Mouse (Mus musculus) cerebellum, adult 2 months (tissue): ENCODE data around the gene Irx3. TPM values are rescaled to one million over a fixed set of nuclear protein-coding genes. Genes with fewer than 3 reads are reported as not detected.

Experiments used
- DNase-seq, 2 experiments: peaks; one replicate each; pipeline ENCODE4 v3.0.0; 2021
- H3K27ac ChIP-seq: fragments of 200-500 bp; 2 replicates; pipeline ENCODE4 v1.5.1; 2012; ENCODE audit warnings: low read length, control low read depth, inconsistent platforms; ENCODE audit not compliant: insufficient read depth
- H3K27me3 ChIP-seq: fragments of 200-500 bp; 2 replicates; pipeline ENCODE4 v1.6.1; 2012; ENCODE audit warnings: inconsistent platforms, mild to moderate bottlenecking, low read length, moderate library complexity; ENCODE audit not compliant: control insufficient read depth, insufficient read depth
- H3K4me1 ChIP-seq: fragments of 200-500 bp; 2 replicates; pipeline ENCODE4 v1.6.1; 2011; ENCODE audit warnings: low read length; ENCODE audit not compliant: control insufficient read depth, insufficient read depth
- H3K4me3 ChIP-seq: fragments of 200-500 bp; replicated peaks from 2 replicates; pipeline ENCODE3; 2011; ENCODE audit warnings: mild to moderate bottlenecking, low read depth, low read length, control low read depth; ENCODE audit not compliant: insufficient read depth
- CTCF ChIP-seq: fragments of 200-500 bp; IDR thresholded peaks from 2 replicates; pipeline ENCODE4 v1.5.1; 2011; ENCODE audit warnings: low read depth, mild to moderate bottlenecking, control low read depth, low read length, moderate library complexity, borderline replicate concordance; ENCODE audit not compliant: insufficient read depth
- POLR2A ChIP-seq: fragments of 200-500 bp; IDR thresholded peaks from 2 replicates; pipeline ENCODE4 v1.6.1; 2011; ENCODE audit warnings: low read length, control low read depth, borderline replicate concordance; ENCODE audit not compliant: insufficient read depth
- WGBS: fragments of 180-500 bp; shearing (Covaris S2); methylation state at CpG from one replicate; pipeline ENCODE4 v1.1.7; 2018; 5-methylcytosine and 5-hydroxymethylcytosine counted together
- polyA plus RNA-seq: library from polyadenylated mRNA; depleted of rRNA; stranded (reverse); fragments of >200 nt; gene quantifications from 2 replicates; pipeline ENCODE4 v1.2.3, GENCODE M21; 2012

The Irx3 gene
- polyA plus RNA-seq, 1 experiment: 8.6 TPM

DNA sequence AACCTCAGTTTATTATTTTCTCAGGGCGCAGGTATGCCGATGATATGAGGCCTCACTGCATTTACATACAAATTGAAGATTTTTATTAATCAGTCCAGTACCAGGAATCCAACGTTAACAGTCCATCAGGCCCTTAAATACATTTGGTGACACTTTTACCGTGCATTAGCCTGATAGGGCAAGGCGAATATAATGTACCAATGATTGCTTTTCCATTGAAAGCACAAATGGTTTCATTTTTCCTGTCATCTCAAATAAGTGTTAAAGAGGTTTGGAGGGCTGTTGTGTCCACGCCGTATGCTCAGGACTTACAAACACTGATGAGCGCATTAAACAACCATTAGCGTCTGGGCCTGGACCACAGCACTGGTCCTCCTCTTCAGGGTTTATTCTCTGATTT, 25.3 kb upstream of the Irx3 start:
- no peaks in the 10 kb centered on the region for H3K27me3 ChIP-seq
- DNase-seq: no peak
- H3K4me3 ChIP-seq: no peak overlapping the region
- 91% methylated on average over 9 of the region's 9 CpGs for WGBS
- TF ChIP-seq POLR2A: no peak
- no peak for TF ChIP-seq CTCF
- no peaks in the 10 kb centered on the region for H3K4me1 ChIP-seq
- H3K27ac ChIP-seq: no peak overlapping the region

DNA sequence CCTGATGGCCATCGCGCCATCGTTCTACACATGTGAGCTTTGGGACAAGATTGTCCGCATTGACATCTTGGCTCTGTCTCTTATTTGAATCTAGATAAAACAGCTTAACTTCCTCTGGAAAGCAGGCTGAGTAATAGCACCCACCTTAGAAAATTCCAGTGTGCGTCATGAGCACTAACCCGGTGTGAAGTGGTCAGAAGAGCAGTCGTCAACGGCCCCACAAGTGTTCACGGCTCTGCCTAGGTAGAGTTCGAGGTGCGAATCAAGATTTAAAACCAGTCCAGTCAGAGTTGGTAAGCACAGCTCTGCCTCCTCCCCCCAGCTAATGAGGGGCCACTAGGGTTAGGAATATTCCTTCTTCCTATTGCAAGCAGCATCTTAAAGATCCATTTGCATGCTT, 21.5 kb upstream of the Irx3 start:
- TF ChIP-seq POLR2A: no peak
- no peak for TF ChIP-seq CTCF
- H3K27ac ChIP-seq: no peak overlapping the region
- H3K27me3 ChIP-seq: no peaks in the 10 kb centered on the region; the same call in 1 of the 2 replicates
- WGBS: 94% methylated on average over 11 of the region's 11 CpGs
- H3K4me1 ChIP-seq: no peaks in the 10 kb centered on the region
- DNase-seq: no peak
- no peak overlapping the region for H3K4me3 ChIP-seq

DNA sequence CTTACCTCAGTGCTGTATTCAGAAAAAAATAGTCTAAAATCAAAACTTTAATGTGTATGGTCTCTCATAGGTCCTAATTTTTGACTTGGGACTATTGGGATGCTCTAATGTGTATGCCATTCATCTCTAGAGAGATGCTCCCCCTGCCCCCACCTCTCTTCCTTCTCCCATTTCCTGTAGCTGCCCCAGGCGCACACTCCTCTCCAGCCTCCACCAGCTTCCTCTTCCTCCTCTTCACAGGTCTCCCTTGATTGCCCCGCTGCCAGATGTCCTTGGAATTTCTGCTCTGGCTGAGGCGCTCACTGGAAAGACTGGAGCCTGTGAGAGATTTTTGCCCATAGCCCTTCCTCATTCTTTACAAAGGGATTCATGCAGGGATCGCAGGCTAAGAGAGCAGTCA, 20.9 kb upstream of the Irx3 start:
- Histone ChIP-seq H3K4me3 (no peak overlapping the region), H3K27ac (no peak overlapping the region), H3K27me3 (no peaks in the 10 kb centered on the region; the same call in 1 of the 2 replicates), H3K4me1 (no peaks in the 10 kb centered on the region)
- no peak for DNase-seq
- TF ChIP-seq POLR2A (no peak), CTCF (no peak)
- 74% methylated on average over 4 of the region's 4 CpGs for WGBS

DNA sequence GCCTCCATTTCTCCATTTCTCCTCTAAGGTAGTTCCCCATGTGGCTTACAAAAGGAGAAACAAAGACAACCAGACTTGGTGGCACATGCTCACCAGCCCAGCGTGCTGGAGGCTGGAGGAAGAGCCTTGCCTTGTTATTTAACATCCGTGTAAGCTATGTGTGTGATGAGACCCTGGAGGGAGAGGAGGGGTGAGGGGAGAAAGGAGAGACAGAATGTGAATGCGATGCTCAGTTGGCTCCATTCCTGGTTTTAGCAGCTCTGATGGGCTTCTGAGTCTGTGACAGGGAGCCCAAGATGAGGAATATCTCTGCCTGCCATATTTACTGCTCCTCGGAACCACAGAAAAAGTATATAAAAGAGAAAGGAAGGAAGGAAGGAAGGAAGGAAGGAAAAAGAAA, 20.1 kb upstream of the Irx3 start:
- no peak overlapping the region for H3K27ac ChIP-seq
- no peak for DNase-seq
- WGBS: 16% methylated on average over 4 of the region's 4 CpGs

DNA sequence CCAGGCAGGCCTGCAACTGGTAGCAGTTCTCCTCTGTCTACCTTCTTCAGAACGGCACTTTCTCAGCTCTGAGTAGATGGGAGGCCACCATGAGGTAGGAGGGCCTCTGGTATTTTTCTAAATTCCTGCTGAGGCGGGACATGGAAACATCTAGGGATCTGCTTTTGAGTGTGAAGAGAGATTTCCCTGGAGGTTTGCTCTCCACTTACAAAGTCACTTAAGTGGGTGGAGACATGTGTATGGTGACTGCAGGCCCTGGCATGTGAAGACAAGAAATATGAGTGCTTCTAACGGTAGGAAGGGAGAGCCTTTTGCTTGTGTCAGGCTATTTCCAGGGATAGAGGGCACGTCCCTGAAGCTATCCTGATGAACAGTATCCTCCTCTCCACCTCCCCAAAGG, 17.9 kb upstream of the Irx3 start:
- Histone ChIP-seq H3K4me3 (no peak overlapping the region), H3K27ac (no peak overlapping the region), H3K27me3 (no peaks in the 10 kb centered on the region; the same call in 1 of the 2 replicates), H3K4me1 (no peaks in the 10 kb centered on the region)
- DNase-seq: no peak
- no peak for TF ChIP-seq CTCF
- no peak for TF ChIP-seq POLR2A
- WGBS: 87% methylated on average over 4 of the region's 4 CpGs

More for the DNA sequence above, 20.1 kb upstream of the Irx3 start:
- no peaks in the 10 kb centered on the region for H3K4me1 ChIP-seq
- no peaks in the 10 kb centered on the region; the same call in 1 of the 2 replicates for H3K27me3 ChIP-seq
- no peak overlapping the region for H3K4me3 ChIP-seq
- no peak for TF ChIP-seq CTCF
- TF ChIP-seq POLR2A: no peak

DNA sequence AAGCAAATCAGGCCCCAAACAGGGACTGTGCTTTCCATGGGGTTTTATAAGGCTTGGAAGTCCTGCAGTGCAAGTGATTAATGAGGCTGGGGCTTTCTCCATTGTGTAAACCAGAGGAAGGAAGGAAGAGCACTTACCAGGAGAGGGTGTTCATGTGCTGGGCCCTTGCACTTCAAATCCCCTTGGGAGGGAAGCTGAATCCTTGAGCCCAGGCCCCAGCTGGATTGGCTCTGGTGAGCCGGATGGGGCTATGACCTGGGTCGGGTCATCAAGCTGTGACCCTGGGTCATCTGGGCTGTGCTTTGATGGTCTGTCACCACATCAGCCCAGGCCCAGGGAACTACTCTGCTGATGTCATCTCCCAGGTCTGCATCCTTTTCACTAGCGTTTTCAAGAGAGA, 16.9 kb upstream of the Irx3 start:
- TF ChIP-seq CTCF (no peak), POLR2A (no peak)
- no peak for DNase-seq
- Histone ChIP-seq H3K4me1 (no peaks in the 10 kb centered on the region), H3K4me3 (no peak overlapping the region), H3K27ac (no peak overlapping the region), H3K27me3 (no peaks in the 10 kb centered on the region; the same call in 1 of the 2 replicates)
- 55% methylated on average over 3 of the region's 3 CpGs for WGBS

DNA sequence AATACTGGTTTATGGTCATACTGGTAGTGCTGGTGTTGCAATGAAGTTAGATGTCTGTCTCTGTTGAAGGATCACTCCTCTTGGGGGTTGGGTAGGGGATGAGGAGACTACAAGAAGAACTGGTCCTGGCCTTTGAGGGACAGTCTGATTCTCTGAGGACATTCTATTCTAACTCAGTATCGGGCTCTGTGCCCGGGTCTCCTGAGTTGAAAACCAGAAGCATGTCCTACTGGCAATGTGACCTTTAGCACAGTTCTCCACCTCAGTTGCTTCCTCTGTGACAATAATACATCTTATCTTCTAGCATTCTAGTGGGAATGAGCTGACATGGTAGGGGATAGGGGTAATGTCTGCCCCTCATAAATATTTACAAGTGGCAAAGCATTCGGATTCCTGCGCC, 12.2 kb upstream of the Irx3 start:
- H3K4me3 ChIP-seq: no peak overlapping the region
- no peak for DNase-seq
- WGBS: 96% methylated on average over 4 of the region's 4 CpGs
- H3K27ac ChIP-seq: no peak overlapping the region
- TF ChIP-seq CTCF (no peak), POLR2A (no peak)
- no peaks in the 10 kb centered on the region for H3K4me1 ChIP-seq
- no peaks in the 10 kb centered on the region for H3K27me3 ChIP-seq

DNA sequence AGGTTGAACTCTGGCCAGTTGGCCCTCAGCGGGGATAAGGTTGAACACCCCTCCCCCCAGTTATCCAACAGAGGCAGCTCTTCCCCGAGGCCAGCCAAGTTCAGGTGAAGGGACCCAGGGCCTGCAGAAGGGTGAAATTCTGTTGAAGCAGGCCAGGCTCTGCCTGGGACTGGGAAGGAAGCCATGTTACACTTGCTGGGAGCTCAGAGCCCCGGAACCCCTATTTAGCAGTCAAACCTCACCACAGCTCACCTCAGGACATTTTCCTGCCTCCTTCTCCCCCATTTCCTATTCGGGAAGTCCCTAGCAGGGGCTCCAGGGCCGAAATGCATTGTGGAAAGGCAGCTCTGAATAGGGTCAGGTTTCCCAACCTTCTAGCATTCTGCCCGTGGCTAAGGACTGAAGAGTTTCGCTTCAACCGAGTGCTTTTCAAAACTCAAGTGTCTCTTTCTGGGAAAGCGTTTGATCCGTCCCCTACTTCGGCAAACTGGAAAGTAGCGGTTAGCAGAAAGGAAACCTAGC, 4.9 kb upstream of the Irx3 start:
- no peak for TF ChIP-seq CTCF
- TF ChIP-seq POLR2A: no peak
- no peaks in the 10 kb centered on the region for H3K4me1 ChIP-seq
- no peak for DNase-seq
- H3K27ac ChIP-seq: no peak overlapping the region
- H3K4me3 ChIP-seq: no peak overlapping the region
- H3K27me3 ChIP-seq: peaks cover 10% of the 10 kb centered on the region; the same call in 1 of the 2 replicates
- 51% methylated on average over 12 of the region's 12 CpGs for WGBS
